Mouse (Mus musculus) midbrain, postnatal 0 days (tissue): ENCODE measurements at regions not wholly inside any gene's neighbourhood (a gene's known extent, or its start where the extent isn't known, plus 50 kb on each side); places are given as distances from the start of the nearest gene placed in this dataset.

Experiments used
- ATAC-seq: fragments of 200-750 bp; cut with Nextera tagmentation; 2 replicates; pipeline ENCODE4 v1.8.0; 2017; ENCODE audit warnings: moderate number of reproducible peaks, mild to moderate bottlenecking, moderate TSS enrichment, moderate library complexity; ENCODE audit not compliant: low FRiP score
- DNase-seq: peaks from one replicate; pipeline ENCODE4 v3.0.0-alpha.2; 2015; ENCODE audit warnings: low spot score
- H3K27ac ChIP-seq: fragments of 300-500 bp; sonication (generic); 2 replicates; pipeline ENCODE4 v1.5.1; 2014; ENCODE audit warnings: low read depth, mild to moderate bottlenecking, low read length, mixed read lengths
- H3K27me3 ChIP-seq: fragments of 300-500 bp; sonication (generic); 2 replicates; pipeline ENCODE4 v1.6.1; 2014; ENCODE audit warnings: low read length, control low read depth, mixed read lengths; ENCODE audit not compliant: insufficient read depth
- H3K36me3 ChIP-seq: fragments of 300-500 bp; sonication (generic); 2 replicates; pipeline ENCODE4 v1.6.1; 2014; ENCODE audit warnings: low read length, control low read depth, mixed read lengths; ENCODE audit not compliant: insufficient read depth
- H3K4me1 ChIP-seq: fragments of 300-500 bp; sonication (generic); 2 replicates; pipeline ENCODE4 v1.6.1; 2014; ENCODE audit warnings: mild to moderate bottlenecking, control low read depth, antibody characterized with exemption, low read length, mixed read lengths; ENCODE audit not compliant: insufficient read depth
- H3K4me2 ChIP-seq: fragments of 300-500 bp; sonication (generic); 2 replicates; pipeline ENCODE4 v1.6.1; 2014; ENCODE audit warnings: low read depth, mild to moderate bottlenecking, low read length, mixed read lengths; ENCODE audit not compliant: poor library complexity, severe bottlenecking
- H3K4me3 ChIP-seq: fragments of 300-500 bp; sonication (generic); 2 replicates; pipeline ENCODE4 v1.5.1; 2014; ENCODE audit warnings: low read depth, mild to moderate bottlenecking, low read length, moderate library complexity
- H3K9ac ChIP-seq: fragments of 300-500 bp; sonication (generic); replicated peaks from 2 replicates; pipeline ENCODE4 v1.6.1; 2014; ENCODE audit warnings: mild to moderate bottlenecking, low read length, moderate library complexity, mixed read lengths; ENCODE audit not compliant: poor library complexity, severe bottlenecking
- H3K9me3 ChIP-seq: fragments of 300-500 bp; sonication (generic); 2 replicates; pipeline ENCODE4 v1.6.1; 2016; ENCODE audit warnings: low read length, control low read depth
- CTCF ChIP-seq: IDR thresholded peaks from 2 replicates; pipeline ENCODE4 v1.5.1; 2016; ENCODE audit warnings: antibody characterized with exemption, mild to moderate bottlenecking
- WGBS: fragments of 180-500 bp; shearing (Covaris S2); extraction: QIAGEN DNeasy Blood & Tissue Kit; methylation state at CpG from one replicate; pipeline ENCODE4 v1.1.7; 2014; 5-methylcytosine and 5-hydroxymethylcytosine counted together

DNA sequence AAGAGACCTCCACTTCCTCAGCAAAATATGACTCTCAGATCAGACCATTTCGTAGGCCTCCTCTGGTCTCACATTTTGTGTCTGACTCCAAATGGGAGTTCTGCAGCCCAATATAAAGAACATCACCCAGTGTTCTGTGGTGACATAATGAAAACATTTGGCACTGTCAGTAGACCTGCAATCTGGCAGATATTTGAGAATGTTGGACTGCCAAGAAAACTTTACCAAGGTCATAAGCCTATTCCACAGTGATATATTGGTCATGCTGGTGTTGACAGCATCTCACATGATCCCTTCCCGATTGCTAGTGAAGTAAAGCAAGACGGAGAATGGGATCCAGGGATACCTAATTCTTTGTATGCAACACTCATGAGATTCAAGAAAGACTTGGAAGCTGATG lies 271.2 kb downstream of the Fgf10 start:
- Histone ChIP-seq H3K27me3 (no peaks in the 10 kb centered on the region), H3K4me1 (no peaks in the 10 kb centered on the region), H3K9ac (no peak overlapping the region), H3K9me3 (no peaks in the 10 kb centered on the region), H3K36me3 (no peaks in the 10 kb centered on the region), H3K4me3 (no peak overlapping the region), H3K27ac (no peak overlapping the region), H3K4me2 (no peak overlapping the region)
- 87% methylated on average over 3 of the region's 3 CpGs for WGBS
- DNase-seq (no peak), ATAC-seq (no peak)
- TF ChIP-seq CTCF, result no peak

DNA sequence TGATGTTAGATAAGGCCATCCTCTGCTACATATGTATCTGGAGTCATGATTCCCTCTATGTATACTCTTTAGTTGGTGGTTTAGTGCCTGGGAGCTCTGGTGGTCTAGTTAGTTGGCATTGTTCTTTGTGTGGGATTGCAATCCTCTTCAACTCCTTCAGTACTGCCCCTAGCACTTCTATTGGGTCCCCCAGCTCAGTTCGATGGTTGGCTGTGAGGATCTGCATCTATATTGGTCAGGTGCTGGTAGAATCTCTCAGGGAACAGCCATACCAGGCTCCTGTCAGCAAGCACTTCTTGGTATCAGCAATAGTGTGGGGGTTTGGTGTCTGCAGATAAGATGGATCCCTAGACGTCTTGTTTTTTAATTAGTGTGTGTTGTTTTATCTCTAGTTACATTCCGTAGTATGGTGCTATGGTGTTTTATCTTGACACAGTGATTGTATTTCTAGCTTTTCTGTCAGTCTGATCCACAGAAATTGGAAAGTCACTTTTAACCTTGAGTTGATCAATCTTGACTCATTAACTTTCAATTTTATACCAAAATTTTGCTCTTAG lies 296.6 kb downstream of the Fgf10 start:
- H3K9me3 ChIP-seq, result no peaks in the 10 kb centered on the region
- no peak overlapping the region for H3K9ac ChIP-seq
- DNase-seq (no peak), ATAC-seq (no peak)
- no peak overlapping the region for H3K27ac ChIP-seq
- H3K27me3 ChIP-seq, result no peaks in the 10 kb centered on the region
- TF ChIP-seq CTCF, result no peak
- H3K4me1 ChIP-seq, result no peaks in the 10 kb centered on the region
- H3K4me2 ChIP-seq, result no peak overlapping the region
- 89% methylated on average over 3 of the region's 3 CpGs for WGBS
- H3K36me3 ChIP-seq, result no peaks in the 10 kb centered on the region
- H3K4me3 ChIP-seq, result no peak overlapping the region

DNA sequence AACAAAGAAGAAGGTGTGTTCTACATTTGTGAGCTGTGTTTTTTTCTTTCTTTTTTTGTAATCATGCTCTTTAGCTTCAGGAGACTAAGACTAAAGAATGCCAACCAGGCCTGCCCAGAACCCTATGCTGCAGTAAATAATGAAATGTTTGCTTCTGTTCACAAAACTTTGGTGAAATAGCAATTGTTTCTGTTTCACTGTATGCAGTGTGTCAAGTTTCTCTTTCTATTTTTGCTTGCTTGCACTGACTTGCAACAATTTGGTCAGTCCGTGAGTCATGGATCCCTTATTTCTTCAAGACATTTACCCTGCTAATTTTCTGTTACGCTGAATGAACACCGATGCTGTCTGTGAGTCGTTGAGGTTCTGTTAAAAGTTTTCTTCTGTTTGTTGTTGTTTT lies 298.1 kb downstream of the Fgf10 start:
- no peaks in the 10 kb centered on the region for H3K27me3 ChIP-seq
- TF ChIP-seq CTCF, result no peak
- ATAC-seq (no peak), DNase-seq (no peak)
- H3K9ac ChIP-seq, result no peak overlapping the region
- H3K36me3 ChIP-seq, result no peaks in the 10 kb centered on the region
- H3K4me3 ChIP-seq, result no peak overlapping the region
- H3K4me1 ChIP-seq, result no peaks in the 10 kb centered on the region
- H3K27ac ChIP-seq, result no peak overlapping the region
- no peak overlapping the region for H3K4me2 ChIP-seq
- no peaks in the 10 kb centered on the region for H3K9me3 ChIP-seq
- 90% methylated on average over 4 of the region's 4 CpGs for WGBS

DNA sequence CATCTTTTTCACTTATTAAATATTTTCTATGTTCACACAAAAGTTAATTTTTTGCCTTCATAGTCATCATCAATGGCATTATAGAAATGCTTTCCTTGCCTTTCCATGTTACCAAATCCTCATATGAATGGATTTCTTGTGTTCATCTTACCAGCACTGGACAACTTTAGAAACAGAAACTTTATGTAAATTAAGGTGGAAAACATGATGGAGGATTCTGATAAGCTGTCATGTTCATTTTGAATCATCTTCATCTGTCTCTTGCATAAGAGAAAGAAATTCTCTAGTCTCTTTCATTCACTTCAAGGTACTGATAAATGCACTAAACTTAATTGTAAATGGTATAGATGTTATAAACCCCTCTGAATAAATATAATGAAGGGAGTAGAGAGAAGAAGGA lies 305.4 kb downstream of the Fgf10 start:
- no peaks in the 10 kb centered on the region for H3K27me3 ChIP-seq
- H3K27ac ChIP-seq, result no peak overlapping the region
- H3K9me3 ChIP-seq, result no peaks in the 10 kb centered on the region
- ATAC-seq (no peak), DNase-seq (no peak)
- no peaks in the 10 kb centered on the region for H3K4me1 ChIP-seq
- no peak for TF ChIP-seq CTCF
- H3K9ac ChIP-seq, result no peak overlapping the region
- H3K36me3 ChIP-seq, result no peaks in the 10 kb centered on the region
- H3K4me3 ChIP-seq, result no peak overlapping the region
- H3K4me2 ChIP-seq, result no peak overlapping the region

DNA sequence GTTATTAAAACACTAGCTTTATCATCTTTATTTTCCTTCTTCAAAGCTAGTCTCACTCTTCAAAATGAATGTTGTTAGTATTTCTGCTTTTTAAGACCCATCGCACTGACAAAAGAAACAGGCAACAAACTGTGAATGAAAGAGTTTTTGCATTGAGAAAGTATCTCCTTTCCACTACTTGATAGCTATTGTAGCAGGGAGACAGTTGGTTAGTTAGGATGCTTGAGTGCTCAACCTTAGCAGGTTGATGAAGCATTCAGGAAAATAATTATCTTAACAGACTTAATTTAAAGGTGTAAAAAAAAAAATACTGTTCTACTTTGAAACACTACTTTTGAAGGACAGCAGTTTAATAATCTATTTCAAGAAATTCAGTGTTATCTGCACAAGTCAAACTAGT lies 305.9 kb downstream of the Fgf10 start:
- Histone ChIP-seq H3K36me3 (no peaks in the 10 kb centered on the region), H3K4me3 (no peak overlapping the region), H3K4me1 (no peaks in the 10 kb centered on the region), H3K9me3 (no peaks in the 10 kb centered on the region), H3K4me2 (no peak overlapping the region), H3K27me3 (no peaks in the 10 kb centered on the region), H3K9ac (no peak overlapping the region), H3K27ac (no peak overlapping the region)
- WGBS, result 66% methylated on average over 1 of the region's 1 CpGs
- DNase-seq (no peak), ATAC-seq (no peak)
- no peak for TF ChIP-seq CTCF

DNA sequence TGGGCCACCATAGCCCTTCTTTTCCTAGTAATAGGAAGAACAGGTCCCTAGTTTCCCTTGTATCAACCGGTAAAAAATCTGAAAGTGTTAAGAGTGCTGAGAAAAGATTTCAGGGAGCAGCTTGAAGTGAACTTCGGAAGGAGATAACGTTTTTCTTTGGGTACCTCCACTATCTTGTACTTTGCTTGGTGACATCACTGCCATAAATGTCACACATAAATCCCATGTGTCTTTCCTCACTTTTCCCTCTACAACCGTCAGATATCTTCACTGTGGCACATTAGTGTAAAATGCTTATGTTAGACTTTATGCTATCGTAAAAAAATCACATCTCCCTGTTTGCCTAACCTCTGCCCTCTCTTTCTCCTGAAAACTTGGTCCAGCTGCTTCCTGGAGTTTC lies 309.9 kb downstream of the Fgf10 start:
- no peak overlapping the region for H3K4me2 ChIP-seq
- no peak overlapping the region for H3K9ac ChIP-seq
- no peaks in the 10 kb centered on the region for H3K27me3 ChIP-seq
- H3K9me3 ChIP-seq, result no peaks in the 10 kb centered on the region
- 90% methylated on average over 5 of the region's 5 CpGs for WGBS
- H3K4me3 ChIP-seq, result no peak overlapping the region
- H3K4me1 ChIP-seq, result no peaks in the 10 kb centered on the region
- TF ChIP-seq CTCF, result no peak
- no peak for ATAC-seq
- H3K36me3 ChIP-seq, result no peaks in the 10 kb centered on the region
- H3K27ac ChIP-seq, result no peak overlapping the region
- DNase-seq, result no peak
